In the genomic region with DNA sequence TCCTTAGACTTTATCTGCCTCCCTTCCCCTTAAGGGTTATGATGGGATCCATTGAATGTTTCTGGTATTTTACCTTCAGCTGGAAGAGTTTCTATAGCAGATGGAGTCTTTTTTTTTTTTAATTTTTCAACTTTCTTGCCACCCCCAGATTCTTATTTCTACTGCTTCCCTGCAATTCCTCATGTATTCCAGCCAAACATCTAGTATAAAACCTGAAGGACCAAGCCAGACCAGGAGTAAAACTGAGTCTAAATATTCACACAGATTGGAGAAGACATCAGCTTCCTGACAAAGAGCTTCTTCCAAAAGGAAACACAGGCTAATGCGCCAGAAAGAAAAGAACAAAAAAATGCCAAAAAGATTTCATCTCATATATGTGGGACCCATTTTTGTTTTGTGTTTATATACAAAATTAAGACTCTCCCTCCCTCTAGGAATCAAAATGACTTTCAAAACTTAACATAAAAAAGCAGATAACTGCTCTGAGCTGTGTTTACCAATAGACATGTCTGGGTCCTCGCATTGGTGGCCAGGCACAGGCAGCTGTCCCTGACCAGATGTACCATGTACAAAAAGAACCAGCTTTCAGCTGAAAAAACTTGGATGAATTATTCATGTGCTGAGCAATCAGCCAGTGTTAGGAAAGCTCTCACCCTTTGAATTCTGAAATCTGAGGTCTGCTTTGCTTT, we compare ENCODE assay signal across 17 mouse cellular contexts.
A peak's percentile ranks its signal among the peaks of the same experiment; 100 is the strongest.
DNase-seq lines count a peak whose midpoint lies in the region; ATAC-seq and TF ChIP-seq lines count a peak whose summit lies in the region.
"Had no signal": no experiment of that assay in that cellular context is flagged by ENCODE, and none has a peak within 500 bp of the region (broad histone marks: within the 10 kb centered on the region; RNA-seq: fewer than 3 reads in every experiment).

No protein-coding gene starts in this region.

- H3K27ac ChIP-seq in heart, embryonic 10.5 days: no peak overlapping the region
- no peak overlapping the region for H3K27ac ChIP-seq in neural tube, embryonic 12.5 days
- no peak overlapping the region for H3K27ac ChIP-seq in neural tube, embryonic 15.5 days (replicated peaks)
- peak overlapping the region; percentile 80 for H3K27ac ChIP-seq in layer of hippocampus, adult 2 months
- no peak overlapping the region for H3K27ac ChIP-seq in midbrain, embryonic 15.5 days
- H3K27ac ChIP-seq: hindbrain, embryonic 15.5 days; kidney, embryonic 15.5 days; limb, embryonic 10.5 days had no signal

- no peak overlapping the region for H3K4me2 ChIP-seq in neural tube, embryonic 12.5 days (replicated peaks)
- no peak overlapping the region for H3K4me2 ChIP-seq in neural tube, embryonic 15.5 days
- H3K4me2 ChIP-seq in midbrain, embryonic 15.5 days: no peak overlapping the region
- H3K4me2 ChIP-seq: hindbrain, embryonic 15.5 days; kidney, embryonic 15.5 days had no signal

- no peaks in the 10 kb centered on the region for H3K27me3 ChIP-seq in heart, embryonic 10.5 days (ENCODE audit: insufficient read depth, poor library complexity, severe bottlenecking)
- H3K27me3 ChIP-seq in neural tube, embryonic 12.5 days (replicated peaks): no peaks in the 10 kb centered on the region
- no peaks in the 10 kb centered on the region for H3K27me3 ChIP-seq in neural tube, embryonic 15.5 days (replicated peaks)
- H3K27me3 ChIP-seq in midbrain, embryonic 15.5 days (replicated peaks): no peaks in the 10 kb centered on the region
- H3K27me3 ChIP-seq: hindbrain, embryonic 15.5 days; kidney, embryonic 15.5 days had no signal

- no peak overlapping the region for H3K9ac ChIP-seq in neural tube, embryonic 12.5 days
- H3K9ac ChIP-seq in neural tube, embryonic 15.5 days (replicated peaks): no peak overlapping the region
- H3K9ac ChIP-seq in midbrain, embryonic 15.5 days: no peak overlapping the region
- H3K9ac ChIP-seq: hindbrain, embryonic 15.5 days; kidney, embryonic 15.5 days; liver, postnatal 0 days had no signal

- H3K4me1 ChIP-seq in heart, embryonic 10.5 days: peaks cover 4% of the 10 kb centered on the region; the same call in 1 of the 2 replicates
- H3K4me1 ChIP-seq in neural tube, embryonic 12.5 days: no peaks in the 10 kb centered on the region
- H3K4me1 ChIP-seq in neural tube, embryonic 15.5 days: no peaks in the 10 kb centered on the region
- no peaks in the 10 kb centered on the region for H3K4me1 ChIP-seq in midbrain, embryonic 15.5 days
- H3K4me1 ChIP-seq: limb, embryonic 10.5 days had no signal

- no peaks in the 10 kb centered on the region for H3K36me3 ChIP-seq in heart, embryonic 10.5 days
- H3K36me3 ChIP-seq in neural tube, embryonic 12.5 days: no peaks in the 10 kb centered on the region
- H3K36me3 ChIP-seq in neural tube, embryonic 15.5 days: no peaks in the 10 kb centered on the region
- no peaks in the 10 kb centered on the region for H3K36me3 ChIP-seq in midbrain, embryonic 15.5 days (replicated peaks)
- H3K36me3 ChIP-seq: hindbrain, embryonic 15.5 days; kidney, embryonic 15.5 days; limb, embryonic 10.5 days had no signal

- no peak for TF ChIP-seq CTCF in layer of hippocampus, adult 2 months (conservative IDR thresholded peaks at IDR 0.05)

- 85% methylated on average over 2 of the region's 2 CpGs for WGBS in heart, embryonic 10.5 days
- WGBS in neural tube, embryonic 12.5 days: 61% methylated on average over 2 of the region's 2 CpGs
- 68% methylated on average over 2 of the region's 2 CpGs for WGBS in neural tube, embryonic 15.5 days
- WGBS in midbrain, embryonic 15.5 days: 53% methylated on average over 2 of the region's 2 CpGs

- no peak overlapping the region for H3K4me3 ChIP-seq in heart, embryonic 10.5 days
- H3K4me3 ChIP-seq in neural tube, embryonic 12.5 days: no peak overlapping the region
- no peak overlapping the region for H3K4me3 ChIP-seq in neural tube, embryonic 15.5 days (replicated peaks)
- no peak overlapping the region for H3K4me3 ChIP-seq in layer of hippocampus, adult 2 months
- no peak overlapping the region for H3K4me3 ChIP-seq in midbrain, embryonic 15.5 days
- H3K4me3 ChIP-seq: erythroblast, embryonic 14.5 days; hindbrain, embryonic 15.5 days; kidney, embryonic 15.5 days; limb, embryonic 10.5 days had no signal

- no peaks in the 10 kb centered on the region for H3K9me3 ChIP-seq in heart, embryonic 10.5 days
- H3K9me3 ChIP-seq in neural tube, embryonic 12.5 days: no peaks in the 10 kb centered on the region
- H3K9me3 ChIP-seq in neural tube, embryonic 15.5 days (replicated peaks): no peaks in the 10 kb centered on the region
- no peaks in the 10 kb centered on the region for H3K9me3 ChIP-seq in midbrain, embryonic 15.5 days
- H3K9me3 ChIP-seq: hindbrain, embryonic 15.5 days; kidney, embryonic 15.5 days; limb, embryonic 10.5 days had no signal

- ATAC-seq in neural tube, embryonic 12.5 days (ENCODE audit: low FRiP score, low read depth): 0 out of 2 replicates have a peak, but pooled peaks have one; percentile 71
- no peak for ATAC-seq in neural tube, embryonic 15.5 days (ENCODE audit: low FRiP score)
- ATAC-seq in midbrain, embryonic 15.5 days (replicated peaks): peak; percentile 66; the same call in 1 of the 2 replicates
- no peak for ATAC-seq in cerebellum, adult (ENCODE audit: insufficient number of reproducible peaks, low FRiP score, low TSS enrichment)
- ATAC-seq: liver, postnatal 0 days had no signal

- DNase-seq in heart, adult 18-20 months: peak; percentile 40 to 56
- no peak for DNase-seq in heart, embryonic 10.5 days (ENCODE audit: low spot score)
- peak; percentile 24 to 57 for DNase-seq in layer of hippocampus, adult 2 months (ENCODE audit: low spot score in 2 of 2)
- no peak for DNase-seq in embryo, embryonic 10 days (ENCODE audit: low spot score)
- DNase-seq: B cell, adult 2 months; cerebellum, adult 18-20 months; gastrocnemius, postnatal 36 days; liver, postnatal 0 days; thymus, postnatal 14 days had no signal

Comparison
In these comparisons a context has a peak if more than half of its experiments do, and no peak if none do; other contexts are left out.
1. DNase-seq: peak in heart, adult 18-20 months (2 of 2) and layer of hippocampus, adult 2 months (2 of 2); none in heart, embryonic 10.5 days (single experiment) and embryo, embryonic 10 days (single experiment).
2. ATAC-seq: peak in neural tube, embryonic 12.5 days (single experiment) and midbrain, embryonic 15.5 days (single experiment); none in neural tube, embryonic 15.5 days (single experiment) and cerebellum, adult (single experiment).